Comparison of ENCODE assay signal across 13 mouse cellular contexts in genomic region chr10:12643336-12643735, GRCm38 (mm10).
DNase-seq lines count a peak whose midpoint lies in the region; ATAC-seq and TF ChIP-seq lines count a peak whose summit lies in the region.
"Had no signal": no experiment of that assay in that cellular context is flagged by ENCODE, and none has a peak within 500 bp of the region (broad histone marks: within the 10 kb centered on the region; RNA-seq: fewer than 3 reads in every experiment).

No protein-coding gene starts in this region.

- 68% methylated on average over 8 of the region's 8 CpGs for WGBS in hindbrain, postnatal 0 days
- WGBS in hindbrain, embryonic 16.5 days, result 66% methylated on average over 8 of the region's 8 CpGs
- WGBS in liver, embryonic 11.5 days, result 68% methylated on average over 8 of the region's 8 CpGs
- 75% methylated on average over 8 of the region's 8 CpGs for WGBS in heart, adult 2 months

- peak; percentile 65 for TF ChIP-seq CTCF in hindbrain, postnatal 0 days (IDR thresholded peaks at IDR 0.05; ENCODE audit: low read depth)
- no peak for TF ChIP-seq CTCF in heart, adult 2 months (IDR thresholded peaks at IDR 0.05)

- no peak overlapping the region for H3K4me3 ChIP-seq in hindbrain, postnatal 0 days (ENCODE audit: low read length)
- no peak overlapping the region for H3K4me3 ChIP-seq in hindbrain, embryonic 16.5 days (ENCODE audit: low read length)
- H3K4me3 ChIP-seq in liver, embryonic 11.5 days (ENCODE audit: low read depth, low read length), result no peak overlapping the region
- H3K4me3 ChIP-seq in heart, adult 2 months, result no peak overlapping the region
- H3K4me3 ChIP-seq: erythroblast, embryonic 14.5 days; heart, embryonic 13.5 days; limb, embryonic 10.5 days; myocyte had no signal

- no peaks in the 10 kb centered on the region for H3K27me3 ChIP-seq in hindbrain, postnatal 0 days (ENCODE audit: insufficient read depth, low read length)
- no peaks in the 10 kb centered on the region for H3K27me3 ChIP-seq in hindbrain, embryonic 16.5 days (replicated peaks; ENCODE audit: control insufficient read depth, insufficient read depth, low read length)
- H3K27me3 ChIP-seq in liver, embryonic 11.5 days (replicated peaks; ENCODE audit: control insufficient read depth, insufficient read depth, low read length), result no peaks in the 10 kb centered on the region
- H3K27me3 ChIP-seq in heart, adult 2 months (ENCODE audit: control insufficient read depth, insufficient read depth, low read length), result no peaks in the 10 kb centered on the region
- H3K27me3 ChIP-seq: heart, embryonic 13.5 days had no signal

- ATAC-seq in hindbrain, postnatal 0 days, result no peak
- no peak for ATAC-seq in hindbrain, embryonic 16.5 days
- ATAC-seq in liver, embryonic 11.5 days (replicated peaks; ENCODE audit: low FRiP score), result 0 out of 2 replicates have a peak, but pooled peaks have one; percentile 39
- no peak for ATAC-seq in megakaryocyte progenitor cell, adult 5-6 weeks (replicated peaks; ENCODE audit: poor library complexity)

- no peak for TF ChIP-seq EP300 in heart, adult 2 months (IDR thresholded peaks at IDR 0.05; ENCODE audit: insufficient read depth, low read depth, low read length)

- H3K27ac ChIP-seq in hindbrain, postnatal 0 days, result no peak overlapping the region
- H3K27ac ChIP-seq in hindbrain, embryonic 16.5 days (ENCODE audit: low read depth, low read length), result no peak overlapping the region
- H3K27ac ChIP-seq in liver, embryonic 11.5 days (ENCODE audit: low read depth, low read length), result no peak overlapping the region
- H3K27ac ChIP-seq in heart, adult 2 months, result no peak overlapping the region
- H3K27ac ChIP-seq: heart, embryonic 13.5 days; limb, embryonic 10.5 days had no signal

- no peak for TF ChIP-seq POLR2A in heart, adult 2 months (IDR thresholded peaks at IDR 0.05; ENCODE audit: insufficient read depth, low read depth, low read length)

- H3K4me2 ChIP-seq in hindbrain, postnatal 0 days (ENCODE audit: low read depth, low read length), result no peak overlapping the region
- no peak overlapping the region for H3K4me2 ChIP-seq in hindbrain, embryonic 16.5 days (ENCODE audit: low read length)
- no peak overlapping the region for H3K4me2 ChIP-seq in liver, embryonic 11.5 days
- H3K4me2 ChIP-seq: heart, embryonic 13.5 days had no signal

- DNase-seq in hindbrain, postnatal 0 days (ENCODE audit: low spot score), result peak; percentile 72
- peak; percentile 17 for DNase-seq in ES-CJ7 (ENCODE audit: low read depth, low spot score)
- DNase-seq in layer of hippocampus, adult 18-20 months (ENCODE audit: low spot score in 2 of 2), result peak; percentile 4 to 49
- DNase-seq in liver, embryonic 11.5 days (ENCODE audit: low spot score), result no peak
- DNase-seq in heart, adult 2 months, result no peak
- no peak for DNase-seq in gastrocnemius, postnatal 4 days (ENCODE audit: low spot score in 2 of 2)
- DNase-seq: adrenal gland, postnatal 25 days had no signal

- H3K79me2 ChIP-seq in heart, adult 2 months (replicated peaks; ENCODE audit: control insufficient read depth, insufficient read depth, low read length), result no peaks in the 10 kb centered on the region

- H3K9me3 ChIP-seq in hindbrain, postnatal 0 days (ENCODE audit: low read length), result no peaks in the 10 kb centered on the region
- no peaks in the 10 kb centered on the region for H3K9me3 ChIP-seq in hindbrain, embryonic 16.5 days (ENCODE audit: control insufficient read depth, low read length)
- H3K9me3 ChIP-seq in liver, embryonic 11.5 days (ENCODE audit: control insufficient read depth, low read length), result no peaks in the 10 kb centered on the region
- H3K9me3 ChIP-seq: heart, embryonic 13.5 days; limb, embryonic 10.5 days had no signal

- intact Hi-C loops in heart, adult 2 months (cut with DNase I), result no loop called here

- H3K4me1 ChIP-seq in hindbrain, postnatal 0 days (ENCODE audit: insufficient read depth, low read length), result no peaks in the 10 kb centered on the region
- no peaks in the 10 kb centered on the region for H3K4me1 ChIP-seq in hindbrain, embryonic 16.5 days (ENCODE audit: control insufficient read depth, insufficient read depth, low read depth, low read length)
- no peaks in the 10 kb centered on the region for H3K4me1 ChIP-seq in liver, embryonic 11.5 days (replicated peaks; ENCODE audit: control insufficient read depth, insufficient read depth, low read length)
- H3K4me1 ChIP-seq in heart, adult 2 months (ENCODE audit: control insufficient read depth, insufficient read depth, low read length), result no peaks in the 10 kb centered on the region
- H3K4me1 ChIP-seq: heart, embryonic 13.5 days; limb, embryonic 10.5 days had no signal

- H3K36me3 ChIP-seq in hindbrain, postnatal 0 days (ENCODE audit: insufficient read depth, low read length), result no peaks in the 10 kb centered on the region
- no peaks in the 10 kb centered on the region for H3K36me3 ChIP-seq in hindbrain, embryonic 16.5 days (ENCODE audit: control insufficient read depth, insufficient read depth, low read length)
- no peaks in the 10 kb centered on the region for H3K36me3 ChIP-seq in liver, embryonic 11.5 days (ENCODE audit: control insufficient read depth, insufficient read depth, low read length)
- H3K36me3 ChIP-seq in heart, adult 2 months (ENCODE audit: control insufficient read depth, insufficient read depth, low read length), result peaks cover 1% of the 10 kb centered on the region; the same call in 1 of the 2 replicates

- H3K9ac ChIP-seq in hindbrain, postnatal 0 days (replicated peaks; ENCODE audit: low read length), result no peak overlapping the region
- no peak overlapping the region for H3K9ac ChIP-seq in hindbrain, embryonic 16.5 days (ENCODE audit: low read depth, low read length)
- no peak overlapping the region for H3K9ac ChIP-seq in liver, embryonic 11.5 days (ENCODE audit: low read depth, low read length)
- no peak overlapping the region for H3K9ac ChIP-seq in heart, adult 2 months (ENCODE audit: low read depth, low read length)
- H3K9ac ChIP-seq: heart, embryonic 13.5 days had no signal

Comparison
In these comparisons a context has a peak if more than half of its experiments do, and no peak if none do; other contexts are left out.
1. DNase-seq: peak in hindbrain, postnatal 0 days (single experiment), ES-CJ7 (single experiment) and layer of hippocampus, adult 18-20 months (2 of 2); none in liver, embryonic 11.5 days (single experiment), heart, adult 2 months (0 of 2) and gastrocnemius, postnatal 4 days (0 of 2).